Mouse (Mus musculus): Measurements from ENCODE around the gene 4930404N11Rik. TPM values are rescaled to one million over a fixed set of nuclear protein-coding genes. Genes with fewer than 3 reads are reported as not detected.

The 4930404N11Rik gene
- polyA plus RNA-seq (2015; fragmentation: Nextera tagmentation; extraction: Ambion mirVana): 0.62 and 1.6 TPM in 2 replicates

GRCm38 (mm10) chr10:81365672-81366476, at the start of gene 4930404N11Rik:
Gene 4930404N11Rik (minus strand): TSS chr10:81365816.
- Histone ChIP-seq H3K4me2 (peak within 1 kb of the TSS; percentile 72), H3K36me3 (peaks cover 58% of the 10 kb centered on the region), H3K27me3 (peaks cover 18% of the 10 kb centered on the region), H3K9ac (peak within 1 kb of the TSS; percentile 21; the same call in 1 of the 2 replicates), H3K4me1 (peaks cover 50% of the 10 kb centered on the region), H3K27ac (peak within 1 kb of the TSS; percentile 29; the same call in 1 of the 2 replicates), H3K4me3 (replicated peaks) (peak within 1 kb of the TSS; percentile 40), H3K9me3 (replicated peaks) (no peaks in the 10 kb centered on the region)
- 36% methylated on average over 12 of the region's 12 CpGs for WGBS
- ATAC-seq (replicated peaks; ENCODE audit: low FRiP score): no peak

GRCm38 (mm10) chr10:81415146-81415545, 49.5 kb upstream of the 4930404N11Rik start:
- peak overlapping the region; percentile 18; the same call in 1 of the 2 replicates for H3K9ac ChIP-seq
- H3K36me3 ChIP-seq: peaks cover 23% of the 10 kb centered on the region
- H3K27ac ChIP-seq: 0 out of 2 replicates have a peak overlapping the region, but pooled peaks have one; percentile 86
- ATAC-seq (replicated peaks; ENCODE audit: low FRiP score): no peak
- H3K4me3 ChIP-seq (replicated peaks): no peak overlapping the region
- no peak overlapping the region for H3K4me2 ChIP-seq
- H3K9me3 ChIP-seq (replicated peaks): no peaks in the 10 kb centered on the region
- no peaks in the 10 kb centered on the region for H3K27me3 ChIP-seq
- 79% methylated on average over 5 of the region's 5 CpGs for WGBS
- peaks cover 99% of the 10 kb centered on the region for H3K4me1 ChIP-seq

GRCm38 (mm10) chr10:81414682-81415081, 49.1 kb upstream of the 4930404N11Rik start:
- ATAC-seq (replicated peaks; ENCODE audit: low FRiP score): no peak
- no peaks in the 10 kb centered on the region for H3K27me3 ChIP-seq
- no peak overlapping the region for H3K4me2 ChIP-seq
- H3K36me3 ChIP-seq: peaks cover 19% of the 10 kb centered on the region
- H3K4me3 ChIP-seq (replicated peaks): no peak overlapping the region
- no peak overlapping the region for H3K9ac ChIP-seq
- peaks cover 100% of the 10 kb centered on the region for H3K4me1 ChIP-seq
- peak overlapping the region; percentile 84; the same call in 1 of the 2 replicates for H3K27ac ChIP-seq
- H3K9me3 ChIP-seq (replicated peaks): no peaks in the 10 kb centered on the region

- H3K4me2 ChIP-seq: peak overlapping the region; percentile 46
These were observed 48.0 kb upstream of the 4930404N11Rik start for GRCm38 (mm10) chr10:81413310-81414261.

GRCm38 (mm10) chr10:81412586-81413309, 47.1 kb upstream of the 4930404N11Rik start:
- H3K27ac ChIP-seq: peak overlapping the region; percentile 84
- H3K27me3 ChIP-seq: no peaks in the 10 kb centered on the region
- no peak overlapping the region for H3K9ac ChIP-seq
- H3K9me3 ChIP-seq (replicated peaks): no peaks in the 10 kb centered on the region
- no peak overlapping the region for H3K4me3 ChIP-seq (replicated peaks)
- H3K4me2 ChIP-seq: no peak overlapping the region
- H3K36me3 ChIP-seq: peaks cover 22% of the 10 kb centered on the region
- ATAC-seq (replicated peaks; ENCODE audit: low FRiP score): no peak
- peaks cover 100% of the 10 kb centered on the region for H3K4me1 ChIP-seq
- WGBS: 80% methylated on average over 16 of the region's 16 CpGs

More at GRCm38 (mm10) chr10:81413310-81414261, 48.0 kb upstream of the 4930404N11Rik start:
- 31% methylated on average over 26 of the region's 26 CpGs for WGBS
- no peaks in the 10 kb centered on the region for H3K9me3 ChIP-seq (replicated peaks)
- peak overlapping the region; percentile 20 for H3K4me3 ChIP-seq (replicated peaks)
- H3K9ac ChIP-seq: 0 out of 2 replicates have a peak overlapping the region, but pooled peaks have one; percentile 15
- peaks cover 100% of the 10 kb centered on the region for H3K4me1 ChIP-seq
- ATAC-seq (replicated peaks; ENCODE audit: low FRiP score): peak; percentile 16; the same call in 1 of the 2 replicates
- H3K27me3 ChIP-seq: no peaks in the 10 kb centered on the region
- peaks cover 14% of the 10 kb centered on the region for H3K36me3 ChIP-seq
- peak overlapping the region; percentile 84 for H3K27ac ChIP-seq

DNA sequence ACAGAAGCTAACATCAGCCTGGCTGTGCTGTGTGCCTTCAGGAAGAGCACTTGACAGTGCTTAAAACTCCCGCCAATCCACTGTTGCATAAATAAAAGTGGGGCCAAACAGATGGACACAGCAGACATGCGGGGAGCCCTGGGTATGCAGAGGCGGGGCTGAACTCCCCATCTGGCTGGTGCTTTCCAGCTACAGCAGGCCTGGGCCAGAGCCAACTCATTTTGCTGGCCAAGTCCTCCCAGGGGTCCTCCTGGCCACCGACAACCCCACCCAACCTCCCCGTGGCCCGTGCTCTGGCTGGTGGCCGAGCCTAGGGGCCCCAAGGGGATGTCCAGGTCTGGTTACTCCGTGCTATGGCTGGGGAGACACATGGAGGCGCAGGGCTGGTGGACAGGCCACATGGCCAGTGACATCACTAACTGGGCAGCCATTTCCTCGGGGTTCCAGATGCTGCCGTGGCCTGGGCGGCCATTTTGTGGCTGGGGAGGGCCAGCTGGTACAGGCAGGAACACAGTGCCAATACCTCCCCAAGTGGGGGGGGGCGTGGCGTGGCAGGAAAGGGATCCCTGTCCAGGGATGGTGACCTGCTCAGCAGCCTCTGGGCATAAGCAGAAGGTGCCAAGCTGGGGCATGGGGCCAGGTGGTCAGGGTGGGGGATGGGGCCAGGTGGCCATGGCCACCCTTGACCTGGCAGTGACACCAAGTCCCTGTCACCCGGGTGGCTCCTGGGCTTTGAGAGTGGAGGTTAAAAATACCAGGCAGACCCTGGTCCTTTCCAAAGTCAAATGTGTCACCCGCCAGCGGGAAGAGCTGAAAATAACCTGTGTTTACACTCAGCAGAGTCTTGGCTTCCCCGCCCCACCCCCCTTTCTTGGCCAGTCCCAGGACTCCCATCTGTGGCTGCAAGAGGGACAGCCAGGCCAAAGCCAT, 46.1 kb upstream of the 4930404N11Rik start:
- Histone ChIP-seq H3K4me2 (0 out of 2 replicates have a peak overlapping the region, but pooled peaks have one; percentile 15), H3K36me3 (peaks cover 29% of the 10 kb centered on the region), H3K9ac (no peak overlapping the region), H3K9me3 (replicated peaks) (no peaks in the 10 kb centered on the region), H3K4me1 (peaks cover 100% of the 10 kb centered on the region), H3K4me3 (replicated peaks) (no peak overlapping the region), H3K27ac (peak overlapping the region; percentile 84), H3K27me3 (no peaks in the 10 kb centered on the region)
- ATAC-seq (replicated peaks; ENCODE audit: low FRiP score): no peak
- WGBS: 56% methylated on average over 18 of the region's 18 CpGs

GRCm38 (mm10) chr10:81410981-81411380, 45.4 kb upstream of the 4930404N11Rik start:
- peaks cover 97% of the 10 kb centered on the region for H3K4me1 ChIP-seq
- H3K27me3 ChIP-seq: no peaks in the 10 kb centered on the region
- 49% methylated on average over 9 of the region's 9 CpGs for WGBS
- H3K9ac ChIP-seq: no peak overlapping the region
- ATAC-seq (replicated peaks; ENCODE audit: low FRiP score): no peak
- peaks cover 37% of the 10 kb centered on the region for H3K36me3 ChIP-seq
- peak overlapping the region; percentile 37 for H3K4me2 ChIP-seq
- no peak overlapping the region for H3K4me3 ChIP-seq (replicated peaks)
- H3K27ac ChIP-seq: peak overlapping the region; percentile 84
- no peaks in the 10 kb centered on the region for H3K9me3 ChIP-seq (replicated peaks)

DNA sequence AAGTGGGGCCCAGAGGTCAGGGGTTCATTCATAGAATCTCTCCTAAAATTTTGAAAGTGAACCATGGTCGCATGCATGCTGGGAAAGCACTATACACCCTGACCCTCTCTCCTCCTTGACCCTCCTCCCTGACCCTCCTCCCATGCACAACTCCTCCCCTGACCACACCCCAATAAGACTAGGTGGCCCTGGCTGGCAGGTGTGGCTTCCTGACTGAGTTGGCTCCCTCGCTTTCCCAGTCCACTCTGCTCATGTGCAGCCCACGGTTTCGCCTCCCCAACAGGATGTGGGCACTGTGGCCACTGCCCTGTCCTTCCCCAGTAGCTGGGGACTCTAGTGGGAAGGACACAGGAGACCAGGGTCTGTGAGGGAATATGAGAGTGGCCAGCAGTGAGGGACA, 44.7 kb upstream of the 4930404N11Rik start:
- H3K4me2 ChIP-seq: peak overlapping the region; percentile 37
- peaks cover 95% of the 10 kb centered on the region for H3K4me1 ChIP-seq
- H3K36me3 ChIP-seq: peaks cover 43% of the 10 kb centered on the region
- no peak overlapping the region for H3K9ac ChIP-seq
- no peak overlapping the region for H3K4me3 ChIP-seq (replicated peaks)
- H3K9me3 ChIP-seq (replicated peaks): no peaks in the 10 kb centered on the region
- 59% methylated on average over 4 of the region's 4 CpGs for WGBS
- no peak for ATAC-seq (replicated peaks; ENCODE audit: low FRiP score)
- peak overlapping the region; percentile 84 for H3K27ac ChIP-seq
- no peaks in the 10 kb centered on the region for H3K27me3 ChIP-seq

GRCm38 (mm10) chr10:81409330-81409729, 43.7 kb upstream of the 4930404N11Rik start:
- peak overlapping the region; percentile 10; the same call in 1 of the 2 replicates for H3K4me3 ChIP-seq (replicated peaks)

GRCm38 (mm10) chr10:81408871-81409291, 43.3 kb upstream of the 4930404N11Rik start:
- H3K36me3 ChIP-seq: peaks cover 57% of the 10 kb centered on the region
- peak; percentile 34 for ATAC-seq (replicated peaks; ENCODE audit: low FRiP score)
- 0 out of 2 replicates have a peak overlapping the region, but pooled peaks have one; percentile 8 for H3K9ac ChIP-seq
- no peak overlapping the region for H3K4me3 ChIP-seq (replicated peaks)
- 21% methylated on average over 9 of the region's 9 CpGs for WGBS
- no peaks in the 10 kb centered on the region for H3K9me3 ChIP-seq (replicated peaks)
- peak overlapping the region; percentile 84 for H3K27ac ChIP-seq
- peak overlapping the region; percentile 37; the same call in 1 of the 2 replicates for H3K4me2 ChIP-seq
- peaks cover 92% of the 10 kb centered on the region for H3K4me1 ChIP-seq
- no peaks in the 10 kb centered on the region for H3K27me3 ChIP-seq

More at GRCm38 (mm10) chr10:81409330-81409729, 43.7 kb upstream of the 4930404N11Rik start:
- 22% methylated on average over 8 of the region's 8 CpGs for WGBS
- Histone ChIP-seq H3K4me1 (peaks cover 92% of the 10 kb centered on the region), H3K9ac (0 out of 2 replicates have a peak overlapping the region, but pooled peaks have one; percentile 8), H3K4me2 (peak overlapping the region; percentile 37), H3K27ac (peak overlapping the region; percentile 84), H3K36me3 (peaks cover 52% of the 10 kb centered on the region), H3K27me3 (no peaks in the 10 kb centered on the region), H3K9me3 (replicated peaks) (no peaks in the 10 kb centered on the region)
- no peak for ATAC-seq (replicated peaks; ENCODE audit: low FRiP score)
